Mouse (Mus musculus): Measurements from ENCODE around the gene Cyp2t4.

- no peak for TF ChIP-seq TAL1 (IDR thresholded peaks at IDR 0.05; ENCODE audit: low read length)
- TF ChIP-seq GATA1 (IDR thresholded peaks at IDR 0.05; ENCODE audit: low read length) = no peak
These were observed 29.1 kb upstream of the Cyp2t4 start for GRCm38 (mm10) chr7:27124305-27124832.

Measured in erythroblast, embryonic 14.5 days (primary cell).